Mouse (Mus musculus): Measurements from ENCODE around the gene H2afy2. TPM values are rescaled to one million over a fixed set of nuclear protein-coding genes. Genes with fewer than 3 reads are reported as not detected.

H2afy2 gene
- total RNA-seq, 2 experiments from 2014 or later: 3.6 to 5.0 TPM

Small RNA genes within 50 kb of the gene (microRNA-seq; reads per million reads assigned to microRNA genes)
- 0 to 0.27 reads per million in 2 experiments for gene Mir5108

Other genes starting within 250 kb of the H2afy2 start
- gene Npffr1, start 188.7 kb downstream of the H2afy2 start, total RNA-seq (2021): under 1 TPM in 1 of 2 experiments, not detected in 1; 0.08 TPM
- gene Ppa1, start 135.6 kb downstream of the H2afy2 start, total RNA-seq (2021): 10 to 100 TPM; 81.8 to 82.3 TPM
- 100 to 1,000 TPM; 180 to 192 TPM for gene Sar1a, start 103.8 kb downstream of the H2afy2 start, total RNA-seq (2021)
- 10 to 100 TPM; 23.8 to 25.8 TPM for gene Tysnd1, start 88.6 kb downstream of the H2afy2 start, total RNA-seq (2021)
- 10 to 100 TPM; 25.6 to 32.3 TPM for gene Aifm2, start 68.9 kb downstream of the H2afy2 start, total RNA-seq (2021)
- under 1 TPM; 0.49 to 0.72 TPM for gene Col13a1, start 195.0 kb upstream of the H2afy2 start, total RNA-seq (2021)